Mouse (Mus musculus): Measurements from ENCODE around the gene Kif22.
"Not testable (repeated sequence)": the region's sequence is repeated elsewhere in the genome, so short reads cannot be mapped to it uniquely, and the experiment has no call there.

Kif22 gene

DNA sequence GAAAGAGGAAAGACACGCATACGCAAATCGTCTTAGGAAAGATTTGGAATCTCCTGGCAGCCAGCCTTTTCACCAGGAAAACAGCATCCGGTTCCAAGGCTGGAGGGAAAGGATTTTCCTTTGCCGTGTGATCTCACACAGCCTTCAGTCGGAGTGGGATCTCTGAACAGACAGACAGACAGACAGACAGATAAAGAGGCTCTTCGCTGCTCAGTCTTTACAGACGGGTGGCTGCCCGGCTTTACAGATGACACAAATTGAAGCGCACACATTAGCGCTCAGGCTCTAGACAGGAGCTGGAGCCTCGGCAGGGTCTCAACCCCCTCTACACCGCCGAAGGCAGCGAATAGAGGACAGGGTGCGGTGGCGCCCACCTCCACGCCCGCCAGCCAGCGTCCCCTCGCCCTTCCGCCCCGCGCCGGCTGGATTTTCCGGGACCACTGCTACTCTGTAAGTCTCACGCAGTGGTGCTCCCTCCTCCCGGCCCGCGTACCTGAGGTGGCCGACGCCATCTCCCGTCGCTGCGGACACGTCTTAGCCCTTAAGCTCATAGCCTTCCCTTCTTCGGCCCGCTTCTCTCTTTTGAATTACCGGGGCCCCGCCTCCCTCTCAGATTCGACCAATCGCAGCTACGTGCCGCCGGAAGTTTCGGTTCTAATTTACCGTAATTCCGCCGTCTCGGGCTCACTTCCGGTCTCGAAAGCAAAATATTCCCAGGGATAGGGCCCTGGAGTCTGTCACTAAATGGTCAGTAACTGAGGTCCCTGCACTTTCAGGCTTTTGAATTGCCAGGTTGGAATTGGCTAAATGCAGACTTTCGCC is at the start of gene Kif22:
Gene Kif22 (minus strand): TSS at position 621 of the 822 bp plus-strand sequence.
- peak; percentile 90 for DNase-seq (ENCODE audit: low spot score)

DNA sequence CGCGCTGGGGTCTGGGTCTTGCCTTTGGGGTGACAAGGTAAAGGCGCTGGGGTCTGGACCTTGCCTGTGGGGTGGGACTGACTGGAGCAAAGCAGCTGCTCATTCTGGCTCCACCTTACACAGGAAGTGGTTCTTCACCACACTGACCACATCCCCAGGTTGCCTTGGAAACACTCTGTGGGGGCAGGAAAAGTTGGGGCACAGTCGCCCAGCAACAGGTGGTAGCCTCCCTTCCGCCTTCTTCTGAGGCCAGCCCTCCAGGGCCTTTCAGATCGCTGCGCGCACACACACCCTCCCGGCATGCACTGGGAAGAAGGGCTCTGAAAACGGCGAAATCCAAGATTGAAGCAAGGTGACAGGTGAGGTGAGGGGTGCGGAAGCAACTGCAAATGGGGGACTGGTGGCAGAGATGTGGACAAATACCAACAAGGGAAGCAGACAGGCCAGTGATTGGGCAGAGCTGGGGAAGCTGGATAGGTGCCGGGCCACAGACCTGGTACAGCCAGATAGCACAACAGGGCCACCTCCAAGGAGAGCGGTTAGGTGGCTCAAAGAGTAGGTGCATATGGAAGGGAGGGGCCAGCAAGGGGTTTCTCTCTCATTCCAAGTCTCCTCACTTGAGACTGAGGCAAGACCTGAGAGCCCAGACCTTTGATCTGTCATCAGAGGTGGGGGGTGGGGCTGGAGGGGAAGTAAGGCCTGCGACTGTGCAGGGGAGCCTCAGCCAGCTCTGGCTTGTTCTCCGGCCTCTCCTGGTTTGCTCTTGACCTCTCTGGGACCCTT is 49.0 kb upstream of the Kif22 start, which contains the start of gene AI467606:
Gene AI467606 (plus strand): TSS at position 246 of the 783 bp plus-strand sequence.
- DNase-seq (ENCODE audit: low spot score) = peak; percentile 20

DNA sequence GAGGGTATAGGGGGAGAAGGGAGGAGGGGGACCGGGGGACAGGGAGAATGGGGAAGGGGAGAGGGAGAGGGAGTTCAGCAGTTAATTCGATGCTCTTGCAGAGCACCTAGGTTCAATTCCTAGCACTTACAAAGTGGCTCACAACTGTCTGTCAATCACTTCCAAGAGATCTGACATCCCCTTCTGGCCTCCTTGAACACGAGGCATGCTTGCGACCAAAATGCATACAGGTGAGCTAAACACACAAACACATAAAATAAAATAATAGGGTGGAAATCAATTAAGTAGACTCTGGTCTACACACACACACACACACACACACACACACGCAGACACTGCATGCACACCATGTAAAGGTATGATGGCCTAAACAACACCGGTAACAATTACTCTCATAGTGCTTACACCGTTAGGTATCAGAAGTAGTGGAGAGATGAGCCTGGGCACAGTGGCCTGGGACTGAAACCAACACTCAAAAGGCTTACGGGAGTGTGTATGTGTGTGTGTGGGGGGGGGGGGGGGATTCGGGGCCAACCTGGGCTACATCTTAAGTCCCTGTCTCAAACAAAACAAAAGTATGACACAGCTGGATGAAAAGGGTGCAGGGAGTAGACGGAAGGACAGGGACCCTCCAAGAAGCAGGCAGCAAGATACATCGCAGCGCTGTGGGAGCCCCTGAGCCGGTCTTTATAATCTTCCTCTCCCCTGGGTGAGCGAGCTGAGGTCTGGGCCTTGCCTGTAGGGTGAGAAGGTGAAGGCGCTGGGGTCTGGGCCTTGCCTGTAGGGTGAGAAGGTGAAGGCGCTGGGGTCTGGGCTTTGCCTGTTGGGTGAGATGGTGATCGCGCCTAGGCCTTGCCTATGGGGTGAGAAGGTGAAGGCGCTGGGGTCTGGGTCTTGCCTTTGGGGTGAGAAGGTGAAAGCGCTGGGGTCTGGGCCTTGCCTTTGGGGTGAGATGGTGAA is 48.2 kb upstream of the Kif22 start:
- no peak for DNase-seq (ENCODE audit: low spot score)

DNA sequence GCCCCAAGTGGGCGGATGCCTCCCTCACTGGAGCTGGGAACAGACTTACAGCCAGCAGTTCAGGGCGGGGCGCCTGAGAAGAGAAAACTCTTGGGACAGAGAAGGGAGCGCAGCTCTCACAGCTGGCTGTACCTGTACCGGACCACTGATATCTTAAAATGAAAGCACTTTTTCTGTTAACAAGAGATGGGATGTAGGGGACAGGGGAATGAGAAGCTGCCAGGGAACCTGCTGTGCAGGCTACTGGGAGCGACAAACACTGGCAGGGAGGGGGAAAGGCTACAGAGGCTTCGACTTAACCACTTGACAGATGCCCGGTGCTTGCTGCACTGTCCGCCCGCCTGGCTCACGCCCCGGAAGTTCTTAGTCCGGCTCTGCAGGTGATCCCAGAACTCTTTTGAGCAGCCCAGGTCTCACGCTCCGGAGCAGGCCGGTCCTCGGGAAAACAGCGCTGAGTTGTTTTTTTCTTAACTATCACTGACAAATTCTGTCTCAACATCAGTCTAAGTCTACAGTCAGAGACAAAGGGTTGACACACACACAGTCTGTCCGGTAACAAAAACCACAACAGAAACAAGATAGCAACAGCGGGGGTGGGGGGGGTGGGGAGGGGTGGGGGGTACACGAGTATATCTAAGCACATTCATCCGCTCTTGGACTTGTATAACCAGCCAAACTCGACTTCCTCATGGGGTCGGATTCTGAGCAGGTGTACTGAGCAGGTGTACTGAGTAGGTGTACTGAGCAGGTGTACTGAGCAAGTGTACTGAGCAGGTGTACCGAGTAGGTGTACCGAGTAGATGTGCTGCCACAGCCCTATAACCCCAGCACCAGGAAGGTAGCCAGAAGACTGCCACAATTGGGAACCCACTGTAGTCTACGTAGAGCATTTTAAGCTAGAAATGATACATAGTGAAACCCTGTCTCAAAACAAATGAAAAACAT is 46.9 kb upstream of the Kif22 start:
- peak; percentile 31 for DNase-seq (ENCODE audit: low spot score)

DNA sequence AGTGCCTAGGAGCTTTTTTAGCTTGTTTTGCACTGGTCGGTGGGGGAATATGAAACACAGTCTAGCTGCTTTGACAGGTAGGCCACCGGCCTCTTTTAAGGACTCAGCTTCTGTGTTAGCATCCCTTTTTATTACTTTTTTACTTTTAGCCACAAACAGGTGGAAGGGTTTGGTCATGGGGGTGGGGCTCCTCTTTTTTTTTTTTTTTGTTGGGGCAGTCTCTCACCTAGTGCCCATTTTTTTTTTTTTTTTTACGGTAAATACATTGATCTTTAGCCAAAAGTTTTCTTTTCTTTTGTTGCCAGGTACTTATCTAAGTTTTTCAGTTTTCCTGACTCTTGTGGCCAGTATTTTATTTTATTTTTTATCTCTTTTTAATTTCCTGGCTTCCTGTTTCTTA is 45.8 kb upstream of the Kif22 start:
- DNase-seq (ENCODE audit: low spot score) = no peak

DNA sequence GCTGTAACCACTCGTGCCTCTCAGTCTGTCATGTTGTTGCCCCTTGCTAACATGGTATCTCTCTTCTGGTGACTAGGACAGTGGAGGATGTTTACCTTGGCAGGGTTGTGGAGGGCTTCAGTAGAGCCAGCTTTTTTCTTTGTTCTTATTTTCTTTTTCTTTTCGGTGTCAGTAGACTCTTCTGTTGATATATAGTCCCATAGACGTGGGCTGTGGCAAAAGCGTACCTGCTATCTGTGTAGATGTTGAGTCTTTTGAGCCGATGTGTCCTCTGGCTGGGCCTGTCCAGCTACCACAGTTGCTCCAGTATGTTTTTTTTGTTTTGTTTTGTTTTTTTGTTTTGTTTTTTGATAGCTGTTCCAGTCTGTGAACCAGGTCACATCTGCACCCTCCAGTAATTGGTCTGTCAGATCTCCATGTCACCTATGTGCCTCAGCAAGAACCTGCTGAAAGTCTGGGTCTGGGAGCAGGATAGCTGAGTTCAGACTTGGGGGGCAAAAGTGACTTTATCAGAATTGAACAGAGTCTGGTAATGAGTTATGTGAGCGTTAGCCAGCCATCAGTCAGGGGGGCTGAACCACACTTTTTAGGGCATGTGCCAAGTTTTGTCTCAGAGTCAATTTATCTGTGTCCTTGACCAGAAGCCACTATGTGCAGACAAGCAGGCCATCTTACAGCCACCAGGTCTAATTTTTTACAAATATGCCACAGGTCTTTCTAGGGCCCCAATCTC is 45.2 kb upstream of the Kif22 start, which contains the start of gene Zg16:
Gene Zg16 (minus strand): TSS at position 51 of the 733 bp plus-strand sequence.
- DNase-seq (ENCODE audit: low spot score) = not testable (repeated sequence)

DNA sequence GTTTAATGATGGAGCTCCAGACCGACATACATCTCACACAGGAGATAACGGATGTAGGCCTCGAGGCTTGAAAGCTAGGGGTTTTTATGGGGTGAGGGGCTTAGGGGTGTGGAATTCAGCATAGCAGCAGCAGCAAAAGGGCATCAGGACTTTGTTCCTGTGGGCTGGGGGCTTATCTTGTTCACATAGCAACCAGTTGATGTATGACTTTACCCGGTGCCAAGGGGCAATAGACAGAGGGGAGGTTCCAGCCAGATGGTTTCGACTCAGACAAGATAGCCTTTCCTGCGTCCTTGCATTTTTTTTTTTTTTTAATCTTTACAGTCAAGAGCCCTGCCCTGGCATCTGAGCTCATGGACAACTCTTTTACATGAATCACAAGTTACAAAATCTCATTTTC is 43.5 kb upstream of the Kif22 start:
- not testable (repeated sequence) for DNase-seq (ENCODE audit: low spot score)

DNA sequence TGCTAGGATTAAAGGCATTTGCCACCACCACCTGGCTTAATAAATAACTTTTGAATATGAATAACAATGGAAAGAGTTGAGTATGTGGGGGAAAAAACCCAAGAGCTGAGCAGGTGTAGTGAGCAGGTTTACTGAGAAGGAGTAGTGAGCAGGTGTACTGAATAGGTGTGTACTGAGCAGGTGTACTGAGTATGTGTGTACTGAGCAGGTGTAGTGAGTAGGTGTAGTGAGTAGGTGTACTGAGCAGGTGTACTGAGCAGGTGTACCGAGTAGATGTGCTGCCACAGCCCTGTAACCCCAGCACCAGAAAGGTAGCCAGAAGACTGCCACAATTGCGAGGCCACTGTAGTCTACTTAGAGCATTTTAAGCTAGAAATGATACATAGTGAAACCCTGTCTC is 42.5 kb upstream of the Kif22 start:
- no peak for DNase-seq (ENCODE audit: low spot score)

DNA sequence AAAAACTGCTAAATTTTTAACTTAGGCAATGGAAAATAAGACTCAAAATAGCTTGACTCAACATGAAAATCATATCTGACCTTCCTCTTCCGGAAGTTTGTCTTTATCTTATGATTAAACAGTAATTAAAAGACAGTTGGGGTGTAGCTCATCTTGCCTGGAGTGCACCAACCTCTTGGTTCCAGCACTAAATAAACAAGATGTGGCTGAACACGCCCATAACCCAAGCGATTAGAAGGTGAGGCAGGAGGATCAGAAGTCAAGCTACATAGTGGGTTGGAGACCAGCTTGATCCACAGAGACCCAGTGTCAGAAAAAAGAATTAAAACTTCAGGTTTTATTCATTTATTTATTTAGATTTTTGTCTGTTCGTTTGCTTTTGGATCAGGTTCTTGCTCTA is 41.4 kb upstream of the Kif22 start:
- no peak for DNase-seq (ENCODE audit: low spot score)

DNA sequence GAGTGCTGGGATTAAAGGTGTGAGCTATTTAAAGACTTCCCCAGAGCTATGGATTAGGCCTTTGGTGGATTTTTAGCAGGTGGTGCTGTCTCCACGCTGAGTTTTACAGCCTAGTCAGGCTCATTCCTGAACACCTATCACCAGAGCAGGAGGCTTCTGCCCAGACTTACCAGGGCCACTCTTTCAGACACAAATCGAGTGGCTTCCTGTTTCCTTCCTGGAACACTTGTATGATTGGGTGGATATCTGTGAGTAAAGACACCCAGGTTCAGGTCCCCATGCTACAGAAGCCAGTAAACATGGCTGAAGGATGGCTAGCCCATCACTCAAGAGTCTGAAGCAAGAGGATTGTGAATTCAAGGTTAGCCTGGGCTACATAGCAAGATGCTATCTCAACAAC is 40.7 kb upstream of the Kif22 start:
- DNase-seq (ENCODE audit: low spot score) = no peak

DNA sequence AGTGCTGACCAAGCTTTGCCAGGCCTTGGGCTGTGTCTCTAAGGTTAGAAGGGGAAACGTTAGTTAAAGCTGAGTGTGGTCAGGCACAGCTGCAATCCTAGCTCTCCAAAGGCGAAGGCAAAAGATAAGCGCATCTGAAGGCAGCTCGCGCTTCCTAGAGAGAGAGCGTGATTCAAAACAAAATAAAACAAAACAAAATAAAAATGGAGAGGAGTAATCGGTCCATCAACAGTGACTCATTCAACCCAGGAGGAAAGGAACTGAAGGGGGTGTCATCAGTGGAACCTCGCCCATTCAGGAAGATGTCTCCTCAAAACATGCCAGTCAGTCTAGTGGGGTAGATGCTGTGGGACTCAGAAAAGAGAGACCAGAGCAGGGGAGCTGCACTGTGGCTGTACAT is 40.0 kb upstream of the Kif22 start:
- DNase-seq (ENCODE audit: low spot score) = no peak

DNA sequence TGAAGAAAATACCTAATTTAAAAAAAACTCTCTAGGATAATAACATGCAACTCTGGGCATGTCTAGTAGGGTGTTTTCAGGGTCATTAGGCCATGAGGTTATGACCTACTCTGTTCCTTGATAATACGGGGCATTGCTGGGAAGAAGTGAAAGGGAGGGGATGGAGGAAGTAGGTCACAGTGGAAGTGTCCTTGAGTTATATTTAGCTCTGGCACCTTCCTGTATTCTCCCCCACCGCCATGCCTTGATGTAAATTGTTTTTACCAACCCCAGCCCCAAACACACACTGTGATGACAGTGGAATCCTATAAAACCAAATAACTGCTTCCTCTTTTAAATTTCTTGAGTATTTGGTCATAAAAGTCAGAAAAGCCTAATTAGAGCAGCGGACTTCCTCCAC is 37.8 kb upstream of the Kif22 start:
- DNase-seq (ENCODE audit: low spot score) = no peak

DNA sequence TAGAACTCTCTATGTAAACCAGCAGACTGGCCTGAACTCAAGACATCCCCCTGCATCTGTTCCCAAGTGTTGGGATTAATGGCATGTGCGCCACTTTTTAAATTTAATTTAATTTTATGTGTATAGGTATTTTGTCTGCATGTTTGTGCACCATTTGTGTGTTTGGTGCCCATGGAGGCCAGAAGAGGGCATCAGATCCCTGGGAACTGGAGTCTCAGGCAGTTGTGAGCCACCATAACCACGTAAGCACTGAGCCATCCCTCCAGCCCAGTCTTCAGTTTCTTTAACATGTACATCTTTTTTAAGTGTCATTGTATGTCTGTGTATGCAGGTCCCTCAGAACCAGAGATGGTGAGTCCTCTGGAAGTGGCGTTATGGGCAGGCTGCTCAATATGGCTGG is 35.4 kb upstream of the Kif22 start:
- no peak for DNase-seq (ENCODE audit: low spot score)

DNA sequence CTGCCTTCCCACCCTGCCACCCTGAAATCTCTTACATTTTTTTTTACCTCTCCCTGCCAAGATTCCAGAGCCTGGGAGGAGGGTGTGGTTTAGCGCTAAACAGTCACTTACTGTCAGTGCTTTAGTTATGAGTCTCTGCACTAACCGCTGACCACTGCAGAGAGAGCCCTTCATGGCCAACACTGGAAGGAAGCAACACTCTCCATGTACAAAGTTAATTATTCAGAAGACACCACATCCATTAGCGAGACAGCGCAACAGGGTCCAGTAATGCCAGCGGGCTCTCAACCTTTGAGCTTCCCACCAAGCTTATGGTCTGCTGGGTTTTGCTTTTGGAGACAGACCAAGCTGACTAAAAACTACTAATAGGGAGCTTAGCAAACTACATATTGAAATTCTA is 33.9 kb upstream of the Kif22 start:
- DNase-seq (ENCODE audit: low spot score) = no peak

DNA sequence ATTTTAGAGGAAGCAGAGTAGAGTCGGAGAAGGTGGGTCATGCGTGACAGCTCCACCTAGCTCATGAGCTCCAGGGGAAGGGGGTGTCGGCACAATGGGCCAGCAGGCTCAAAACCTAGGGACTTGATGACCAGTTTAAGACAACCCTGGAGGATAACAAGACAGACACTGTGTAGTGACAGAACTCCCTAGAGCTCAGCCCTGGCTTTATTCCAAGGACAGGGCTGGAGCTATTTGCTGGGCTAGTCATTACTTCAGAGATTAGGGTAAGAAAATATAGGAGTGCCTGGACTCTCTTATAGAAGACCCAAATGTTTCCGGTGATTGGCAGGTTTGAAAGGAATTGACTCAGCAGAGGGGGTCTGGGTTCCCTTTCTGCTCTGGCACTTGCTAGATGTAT is 30.9 kb upstream of the Kif22 start:
- no peak for DNase-seq (ENCODE audit: low spot score)

DNA sequence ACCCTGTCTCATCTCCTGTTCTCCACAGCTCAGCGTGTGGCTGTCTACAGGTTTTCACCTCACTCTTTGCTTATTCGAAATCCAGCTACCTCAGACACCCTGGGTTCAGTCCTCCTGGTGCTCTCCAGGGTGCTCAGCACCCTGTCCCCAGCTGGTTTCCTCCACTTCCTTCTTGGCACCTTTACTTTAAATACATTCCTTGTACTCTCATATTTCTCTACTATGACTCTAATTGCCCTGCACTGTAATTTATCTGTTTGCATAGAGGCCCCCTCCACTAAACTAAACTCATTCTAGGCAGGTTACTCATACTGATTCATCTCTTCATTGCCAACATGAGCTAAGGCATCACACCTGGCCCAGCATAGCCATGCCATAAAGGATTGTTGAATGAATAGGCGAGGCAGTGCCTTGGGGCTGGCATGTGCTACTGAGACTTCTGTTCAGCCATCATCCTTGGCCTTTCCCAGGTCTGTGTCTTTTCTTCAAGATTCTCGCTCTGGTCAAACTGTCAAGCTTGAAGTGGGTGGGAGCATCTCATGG is 28.7 kb upstream of the Kif22 start:
- DNase-seq (ENCODE audit: low spot score) = no peak

DNA sequence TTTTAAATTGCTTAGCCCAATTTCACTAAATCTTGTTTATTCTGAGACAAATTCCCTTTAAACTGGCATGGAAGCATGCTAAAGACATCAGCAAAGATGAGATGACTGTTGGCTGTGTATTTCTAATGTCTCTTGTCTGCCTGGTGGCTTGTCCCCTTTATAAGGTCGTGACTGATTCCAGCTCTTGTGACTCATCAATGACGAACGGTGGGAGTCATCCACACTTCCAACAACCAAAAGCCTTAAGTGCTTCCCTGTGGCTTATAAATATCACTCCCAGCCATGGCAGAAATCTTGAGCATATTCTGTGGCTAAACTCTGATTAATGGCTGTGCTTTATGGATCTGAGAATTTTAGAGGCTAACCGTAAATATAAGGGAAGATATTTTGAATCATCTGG is 24.0 kb upstream of the Kif22 start:
- no peak for DNase-seq (ENCODE audit: low spot score)

DNA sequence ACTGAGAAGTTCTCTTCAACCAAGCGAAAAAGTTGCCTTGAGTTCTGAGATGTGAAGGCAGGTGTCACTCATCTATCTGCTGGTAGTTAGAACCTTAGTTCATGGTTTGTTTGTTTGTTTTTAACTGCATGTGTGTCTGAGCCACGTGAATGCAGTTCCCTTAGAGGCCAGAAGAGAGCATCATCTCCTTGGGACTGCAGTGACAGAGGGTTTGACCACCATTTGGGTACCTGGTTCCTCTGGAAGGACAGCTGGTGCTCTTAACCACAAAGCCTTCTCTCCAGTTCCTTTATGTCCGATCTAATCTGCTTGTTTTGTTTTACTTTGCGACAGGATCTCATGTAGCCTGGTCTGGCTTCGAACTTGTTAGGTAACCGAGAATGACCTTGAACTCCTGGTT is 23.3 kb upstream of the Kif22 start:
- no peak for DNase-seq (ENCODE audit: low spot score)

DNA sequence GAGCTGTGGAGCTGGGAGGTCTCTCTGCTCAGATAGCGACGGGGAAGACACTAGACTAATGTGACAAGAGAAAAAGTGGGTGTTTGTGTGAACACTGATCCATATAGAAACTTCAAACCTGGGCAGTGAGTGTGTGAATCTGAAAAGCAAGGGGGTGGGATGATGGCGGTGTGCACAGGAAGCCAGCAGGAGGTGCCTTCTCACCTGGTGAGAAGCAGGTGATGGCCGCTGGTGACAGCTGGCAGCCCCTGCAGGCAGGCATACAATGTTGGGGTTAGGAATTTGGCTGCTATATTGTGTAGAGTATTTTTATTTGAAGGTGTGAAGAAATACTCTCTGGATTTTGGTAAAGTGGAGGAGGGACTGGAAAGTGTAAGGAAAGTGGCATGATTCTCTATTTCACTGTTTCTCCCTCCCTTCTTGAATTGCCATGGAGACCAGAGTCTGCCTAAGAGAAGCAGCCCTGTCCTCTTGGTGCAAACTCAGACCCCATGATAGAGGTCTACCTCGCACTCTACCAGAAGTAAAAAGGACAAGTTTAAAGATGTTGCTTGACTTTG is 12.8 kb upstream of the Kif22 start:
- no peak for DNase-seq (ENCODE audit: low spot score)

DNA sequence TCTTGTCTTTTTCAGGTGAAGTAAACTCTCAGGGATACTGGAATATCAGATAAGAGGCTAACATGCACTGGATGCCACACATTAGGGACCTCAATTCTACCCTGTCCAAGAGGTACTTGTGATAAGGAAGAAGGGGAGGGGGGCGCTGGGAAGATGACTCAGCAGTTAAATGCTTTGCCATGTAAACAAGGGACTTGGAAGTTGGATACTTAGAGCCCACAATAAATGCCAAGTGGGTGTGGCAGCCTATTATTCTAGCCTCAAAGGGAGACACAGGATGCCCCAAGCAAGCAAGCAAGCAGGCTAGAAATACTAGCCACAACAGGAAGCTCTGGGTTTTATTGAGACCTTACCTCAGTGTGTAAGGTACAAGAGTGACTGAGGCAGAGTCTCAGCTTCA is 11.0 kb downstream of the Kif22 start:
- DNase-seq (ENCODE audit: low spot score) = no peak

Data from urinary bladder, postnatal 14 days (tissue).